Comparison of ENCODE assay signal across 17 mouse cellular contexts in the genomic region with DNA sequence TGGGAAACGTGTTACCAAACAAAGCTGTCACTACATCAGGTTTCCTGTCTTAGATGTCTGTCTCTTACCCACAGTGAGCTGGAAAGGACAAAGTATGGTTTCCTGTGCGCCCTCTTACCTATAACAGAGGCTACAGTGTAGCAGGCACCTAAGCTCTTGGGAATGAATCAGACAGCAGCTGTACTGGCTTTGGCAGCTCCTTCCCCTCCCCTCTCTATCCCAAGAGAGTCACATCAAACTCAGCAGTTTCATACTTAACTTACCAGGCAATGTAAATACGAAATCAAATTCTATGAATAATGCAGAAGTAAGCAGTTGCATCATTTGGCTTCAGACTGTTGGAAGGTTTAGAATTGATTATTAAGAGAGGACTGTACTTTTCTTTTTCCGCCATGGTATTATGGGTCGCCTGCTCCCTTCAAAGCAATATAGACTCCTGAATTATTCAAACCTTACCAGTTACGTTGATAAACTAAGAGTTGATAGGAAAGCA. TPM values are rescaled to one million over a fixed set of nuclear protein-coding genes. Genes with fewer than 3 reads are reported as not detected.
DNase-seq lines count a peak whose midpoint lies in the region; ATAC-seq and TF ChIP-seq lines count a peak whose summit lies in the region.
"Had no signal": no experiment of that assay in that cellular context is flagged by ENCODE, and none has a peak within 500 bp of the region (broad histone marks: within the 10 kb centered on the region; RNA-seq: fewer than 3 reads in every experiment).

No protein-coding gene starts in this region.

- no peak overlapping the region for H3K9ac ChIP-seq in midbrain, embryonic 11.5 days (ENCODE audit: low read length)
- H3K9ac ChIP-seq in midbrain, embryonic 13.5 days (replicated peaks) = no peak overlapping the region
- H3K9ac ChIP-seq: embryonic facial prominence, embryonic 12.5 days; forebrain, embryonic 12.5 days; heart, embryonic 12.5 days; hindbrain, embryonic 15.5 days had no signal

- TF ChIP-seq POLR2A in brain, embryonic 14.5 days (IDR thresholded peaks at IDR 0.05; ENCODE audit: borderline replicate concordance, extremely low read depth, insufficient read depth, insufficient read length, poor library complexity, severe bottlenecking) = no peak

- no peaks in the 10 kb centered on the region for H3K36me3 ChIP-seq in midbrain, embryonic 11.5 days (ENCODE audit: control insufficient read depth, insufficient read depth, low read length)
- no peaks in the 10 kb centered on the region for H3K36me3 ChIP-seq in midbrain, embryonic 13.5 days
- H3K36me3 ChIP-seq: embryonic facial prominence, embryonic 12.5 days; forebrain, embryonic 12.5 days; heart, embryonic 12.5 days; hindbrain, embryonic 15.5 days had no signal

- H3K4me2 ChIP-seq in midbrain, embryonic 11.5 days = no peak overlapping the region
- H3K4me2 ChIP-seq in midbrain, embryonic 13.5 days (replicated peaks) = no peak overlapping the region
- H3K4me2 ChIP-seq: embryonic facial prominence, embryonic 12.5 days; forebrain, embryonic 12.5 days; heart, embryonic 12.5 days; hindbrain, embryonic 15.5 days had no signal

- no peaks in the 10 kb centered on the region; the same call in 1 of the 2 replicates for H3K4me1 ChIP-seq in midbrain, embryonic 11.5 days (ENCODE audit: control insufficient read depth, insufficient read depth, low read length)
- peaks cover 4% of the 10 kb centered on the region; the same call in 1 of the 2 replicates for H3K4me1 ChIP-seq in midbrain, embryonic 13.5 days (replicated peaks)
- H3K4me1 ChIP-seq: embryonic facial prominence, embryonic 12.5 days; hindbrain, embryonic 15.5 days had no signal

- no peak overlapping the region for H3K27ac ChIP-seq in midbrain, embryonic 11.5 days (ENCODE audit: low read depth, low read length)
- no peak overlapping the region for H3K27ac ChIP-seq in midbrain, embryonic 13.5 days
- H3K27ac ChIP-seq: embryonic facial prominence, embryonic 12.5 days; forebrain, embryonic 12.5 days; heart, adult 2 months; hindbrain, embryonic 15.5 days had no signal

- WGBS in midbrain, embryonic 11.5 days = 82% methylated on average over 6 of the region's 6 CpGs
- WGBS in midbrain, embryonic 13.5 days = 67% methylated on average over 6 of the region's 6 CpGs

- ATAC-seq in midbrain, embryonic 11.5 days (ENCODE audit: low FRiP score) = no peak
- no peak for ATAC-seq in midbrain, embryonic 13.5 days
- peak; percentile 52; the same call in 1 of the 2 replicates for ATAC-seq in megakaryocyte, adult 5-6 weeks (ENCODE audit: poor library complexity, severe bottlenecking)
- ATAC-seq in erythroid progenitor cell, adult 5-6 weeks (replicated peaks; ENCODE audit: low FRiP score, poor library complexity, severe bottlenecking) = no peak
- ATAC-seq: forebrain, embryonic 16.5 days had no signal

- H3K27me3 ChIP-seq in midbrain, embryonic 11.5 days (ENCODE audit: control insufficient read depth, insufficient read depth, low read length) = no peaks in the 10 kb centered on the region
- 0 out of 2 replicates have a peak, but pooled peaks cover 3% of the 10 kb centered on the region for H3K27me3 ChIP-seq in midbrain, embryonic 13.5 days
- H3K27me3 ChIP-seq: embryonic facial prominence, embryonic 12.5 days; forebrain, embryonic 12.5 days; heart, embryonic 12.5 days; hindbrain, embryonic 15.5 days had no signal

- no peak overlapping the region for H3K4me3 ChIP-seq in midbrain, embryonic 11.5 days (ENCODE audit: low read depth, low read length)
- H3K4me3 ChIP-seq in midbrain, embryonic 13.5 days (replicated peaks) = no peak overlapping the region
- H3K4me3 ChIP-seq: embryonic facial prominence, embryonic 12.5 days; forebrain, embryonic 12.5 days; heart, adult 2 months; heart, embryonic 12.5 days; hindbrain, embryonic 15.5 days had no signal

- no peaks in the 10 kb centered on the region for H3K9me3 ChIP-seq in midbrain, embryonic 11.5 days (ENCODE audit: control insufficient read depth, low read length)
- no peaks in the 10 kb centered on the region for H3K9me3 ChIP-seq in midbrain, embryonic 13.5 days
- H3K9me3 ChIP-seq: embryonic facial prominence, embryonic 12.5 days; forebrain, embryonic 12.5 days; heart, embryonic 12.5 days; hindbrain, embryonic 15.5 days had no signal

- no peak for TF ChIP-seq CTCF in brain, embryonic 14.5 days (IDR thresholded peaks at IDR 0.05; ENCODE audit: borderline replicate concordance, extremely low read depth, insufficient read depth, insufficient read length)

- DNase-seq in midbrain, embryonic 11.5 days (ENCODE audit: low spot score, missing footprints) = peak; percentile 75
- peak; percentile 13 for DNase-seq in brain, embryonic 14.5 days (ENCODE audit: low read depth)
- no peak for DNase-seq in lung, postnatal 25 days (ENCODE audit: low spot score)
- DNase-seq: adrenal gland, adult 8-10 months; adrenal gland, postnatal 36 days; cerebellum, adult 11 months; cerebellum, adult 8-10 months; cerebellum, postnatal 14 days; heart, adult 2 months had no signal

RNA-seq across cellular contexts. Expression of gene Agl, which starts 7.4 kb away (rescaled TPM):
- 11.3 and 14.1 TPM in 2 replicates for polyA plus RNA-seq in midbrain, embryonic 11.5 days (2014; fragmentation: Nextera tagmentation; extraction: Ambion mirVana)
- polyA plus RNA-seq in midbrain, embryonic 13.5 days (2015; fragmentation: Nextera tagmentation; extraction: Ambion mirVana) = 15.3 and 17.2 TPM in 2 replicates
- 11.4 and 18.0 TPM in 2 replicates for polyA plus RNA-seq in brain, embryonic 14.5 days (2012; rRNA removed)
- 15.5 and 21.4 TPM in 2 replicates for total RNA-seq in megakaryocyte, adult 5-6 weeks (2015)
- total RNA-seq in megakaryocyte, adult 5-6 weeks (2017) = 19.3 and 20.6 TPM in 2 replicates
- total RNA-seq in erythroid progenitor cell, adult 5-6 weeks (2015; ENCODE audit: low replicate concordance) = 3.4 and 9.7 TPM in 2 replicates
- 1.0 and 2.9 TPM in 2 replicates for total RNA-seq in erythroid progenitor cell, adult 5-6 weeks (2017; ENCODE audit: low replicate concordance)

RNA-seq across cellular contexts. Expression of gene Frrs1, which starts 43.9 kb away (rescaled TPM):
- 7.8 and 8.5 TPM in 2 replicates for polyA plus RNA-seq in midbrain, embryonic 11.5 days (2014; fragmentation: Nextera tagmentation; extraction: Ambion mirVana)
- polyA plus RNA-seq in midbrain, embryonic 13.5 days (2015; fragmentation: Nextera tagmentation; extraction: Ambion mirVana) = 2.6 and 3.6 TPM in 2 replicates
- 2.9 and 4.0 TPM in 2 replicates for polyA plus RNA-seq in brain, embryonic 14.5 days (2012; rRNA removed)
- total RNA-seq in megakaryocyte, adult 5-6 weeks (2015) = 54.3 and 54.9 TPM in 2 replicates
- 37.9 and 38.4 TPM in 2 replicates for total RNA-seq in megakaryocyte, adult 5-6 weeks (2017)
- 15.9 and 23.5 TPM in 2 replicates for total RNA-seq in erythroid progenitor cell, adult 5-6 weeks (2015; ENCODE audit: low replicate concordance)
- total RNA-seq in erythroid progenitor cell, adult 5-6 weeks (2017; ENCODE audit: low replicate concordance) = 9.6 and 16.8 TPM in 2 replicates
